Mouse (Mus musculus) small intestine, adult 2 months (tissue): ENCODE data around the gene Sirt4.

Experiments
- CTCF ChIP-seq: fragments of 200-500 bp; IDR thresholded peaks from 2 replicates; pipeline ENCODE4 v1.5.1; 2012; ENCODE audit warnings: low read depth, mild to moderate bottlenecking, control low read depth, inconsistent platforms, low read length, moderate library complexity, mixed read lengths; ENCODE audit not compliant: insufficient replicate concordance, insufficient read length; ENCODE audit errors: extremely low read depth
- POLR2A ChIP-seq: fragments of 200-500 bp; IDR thresholded peaks from 2 replicates; pipeline ENCODE4 v1.6.1; 2012; ENCODE audit warnings: low read depth, mild to moderate bottlenecking, control low read depth, inconsistent platforms, low read length, moderate library complexity

- TF ChIP-seq CTCF (no peak), POLR2A (no peak)
Observed at GRCm38 (mm10) chr5:115514896-115515587, 30.5 kb upstream of the Sirt4 start.
